Mouse (Mus musculus): ENCODE measurements around the gene Cpsf3. TPM values are rescaled to one million over a fixed set of nuclear protein-coding genes. Genes with fewer than 3 reads are reported as not detected.

Gene Cpsf3
- polyA plus RNA-seq, 1 experiment from 2014 or later: 105 TPM

GRCm38 (mm10) chr12:21322296-21322695, 37.1 kb downstream of the Cpsf3 start:
- Histone ChIP-seq H3K4me3 (ENCODE audit: low read depth, low read length) (no peak overlapping the region), H3K4me1 (ENCODE audit: control insufficient read depth, insufficient read depth, low read length) (no peaks in the 10 kb centered on the region), H3K36me3 (ENCODE audit: control insufficient read depth, insufficient read depth, low read length) (peaks cover 31% of the 10 kb centered on the region), H3K4me2 (replicated peaks; ENCODE audit: low read depth, low read length) (no peak overlapping the region), H3K27me3 (ENCODE audit: control insufficient read depth, insufficient read depth, low read length) (no peaks in the 10 kb centered on the region), H3K9me3 (ENCODE audit: control insufficient read depth, low read depth, low read length) (no peaks in the 10 kb centered on the region), H3K9ac (replicated peaks; ENCODE audit: low read depth, low read length) (no peak overlapping the region), H3K27ac (ENCODE audit: low read length) (no peak overlapping the region)
- WGBS: 82% methylated on average over 4 of the region's 4 CpGs
- ATAC-seq (ENCODE audit: insufficient number of reproducible peaks, insufficient read depth, low FRiP score, low read depth): no peak

- H3K27me3 ChIP-seq (ENCODE audit: control insufficient read depth, insufficient read depth, low read length): no peaks in the 10 kb centered on the region
- H3K27ac ChIP-seq (ENCODE audit: low read length): no peak overlapping the region
- no peaks in the 10 kb centered on the region for H3K9me3 ChIP-seq (ENCODE audit: control insufficient read depth, low read depth, low read length)
- no peak overlapping the region for H3K9ac ChIP-seq (replicated peaks; ENCODE audit: low read depth, low read length)
- H3K36me3 ChIP-seq (ENCODE audit: control insufficient read depth, insufficient read depth, low read length): peaks cover 35% of the 10 kb centered on the region
- ATAC-seq (ENCODE audit: insufficient number of reproducible peaks, insufficient read depth, low FRiP score, low read depth): no peak
- WGBS: 90% methylated on average over 9 of the region's 9 CpGs
- no peak overlapping the region for H3K4me3 ChIP-seq (ENCODE audit: low read depth, low read length)
- H3K4me2 ChIP-seq (replicated peaks; ENCODE audit: low read depth, low read length): no peak overlapping the region
- no peaks in the 10 kb centered on the region for H3K4me1 ChIP-seq (ENCODE audit: control insufficient read depth, insufficient read depth, low read length)
Measured at GRCm38 (mm10) chr12:21322856-21323255, 37.7 kb downstream of the Cpsf3 start.

GRCm38 (mm10) chr12:21324101-21324500, 38.9 kb downstream of the Cpsf3 start:
- 76% methylated on average over 5 of the region's 5 CpGs for WGBS
- no peak overlapping the region for H3K9ac ChIP-seq (replicated peaks; ENCODE audit: low read depth, low read length)
- H3K4me3 ChIP-seq (ENCODE audit: low read depth, low read length): no peak overlapping the region
- no peaks in the 10 kb centered on the region for H3K27me3 ChIP-seq (ENCODE audit: control insufficient read depth, insufficient read depth, low read length)
- no peak for ATAC-seq (ENCODE audit: insufficient number of reproducible peaks, insufficient read depth, low FRiP score, low read depth)
- no peak overlapping the region for H3K27ac ChIP-seq (ENCODE audit: low read length)
- H3K4me1 ChIP-seq (ENCODE audit: control insufficient read depth, insufficient read depth, low read length): no peaks in the 10 kb centered on the region
- H3K9me3 ChIP-seq (ENCODE audit: control insufficient read depth, low read depth, low read length): no peaks in the 10 kb centered on the region
- H3K4me2 ChIP-seq (replicated peaks; ENCODE audit: low read depth, low read length): no peak overlapping the region
- H3K36me3 ChIP-seq (ENCODE audit: control insufficient read depth, insufficient read depth, low read length): peaks cover 40% of the 10 kb centered on the region

- Histone ChIP-seq H3K27ac (ENCODE audit: low read length) (no peak overlapping the region), H3K4me2 (replicated peaks; ENCODE audit: low read depth, low read length) (no peak overlapping the region), H3K4me1 (ENCODE audit: control insufficient read depth, insufficient read depth, low read length) (no peaks in the 10 kb centered on the region), H3K9me3 (ENCODE audit: control insufficient read depth, low read depth, low read length) (no peaks in the 10 kb centered on the region), H3K9ac (replicated peaks; ENCODE audit: low read depth, low read length) (no peak overlapping the region), H3K36me3 (ENCODE audit: control insufficient read depth, insufficient read depth, low read length) (peaks cover 52% of the 10 kb centered on the region), H3K4me3 (ENCODE audit: low read depth, low read length) (no peak overlapping the region), H3K27me3 (ENCODE audit: control insufficient read depth, insufficient read depth, low read length) (no peaks in the 10 kb centered on the region)
- ATAC-seq (ENCODE audit: insufficient number of reproducible peaks, insufficient read depth, low FRiP score, low read depth): no peak
- 93% methylated on average over 8 of the region's 8 CpGs for WGBS
Measured at GRCm38 (mm10) chr12:21325266-21325665, 40.1 kb downstream of the Cpsf3 start.

GRCm38 (mm10) chr12:21326325-21326724, 41.1 kb downstream of the Cpsf3 start:
- Histone ChIP-seq H3K9ac (replicated peaks; ENCODE audit: low read depth, low read length) (no peak overlapping the region), H3K4me2 (replicated peaks; ENCODE audit: low read depth, low read length) (no peak overlapping the region), H3K4me3 (ENCODE audit: low read depth, low read length) (no peak overlapping the region), H3K36me3 (ENCODE audit: control insufficient read depth, insufficient read depth, low read length) (peaks cover 59% of the 10 kb centered on the region), H3K9me3 (ENCODE audit: control insufficient read depth, low read depth, low read length) (no peaks in the 10 kb centered on the region), H3K4me1 (ENCODE audit: control insufficient read depth, insufficient read depth, low read length) (no peaks in the 10 kb centered on the region), H3K27me3 (ENCODE audit: control insufficient read depth, insufficient read depth, low read length) (no peaks in the 10 kb centered on the region), H3K27ac (ENCODE audit: low read length) (no peak overlapping the region)
- WGBS: 95% methylated on average over 3 of the region's 3 CpGs
- no peak for ATAC-seq (ENCODE audit: insufficient number of reproducible peaks, insufficient read depth, low FRiP score, low read depth)

GRCm38 (mm10) chr12:21329661-21330400, 44.6 kb downstream of the Cpsf3 start:
- ATAC-seq (ENCODE audit: insufficient number of reproducible peaks, insufficient read depth, low FRiP score, low read depth): no peak
- H3K27ac ChIP-seq (ENCODE audit: low read length): no peak overlapping the region
- no peak overlapping the region for H3K4me2 ChIP-seq (replicated peaks; ENCODE audit: low read depth, low read length)
- H3K36me3 ChIP-seq (ENCODE audit: control insufficient read depth, insufficient read depth, low read length): peaks cover 57% of the 10 kb centered on the region
- H3K9ac ChIP-seq (replicated peaks; ENCODE audit: low read depth, low read length): no peak overlapping the region
- H3K4me1 ChIP-seq (ENCODE audit: control insufficient read depth, insufficient read depth, low read length): no peaks in the 10 kb centered on the region
- H3K9me3 ChIP-seq (ENCODE audit: control insufficient read depth, low read depth, low read length): no peaks in the 10 kb centered on the region
- 81% methylated on average over 9 of the region's 9 CpGs for whole genome bisulfite sequencing
- no peak overlapping the region for H3K4me3 ChIP-seq (ENCODE audit: low read depth, low read length)
- no peaks in the 10 kb centered on the region for H3K27me3 ChIP-seq (ENCODE audit: control insufficient read depth, insufficient read depth, low read length)

GRCm38 (mm10) chr12:21330961-21331576, 45.9 kb downstream of the Cpsf3 start:
- H3K9me3 ChIP-seq (ENCODE audit: control insufficient read depth, low read depth, low read length): no peaks in the 10 kb centered on the region
- H3K9ac ChIP-seq (replicated peaks; ENCODE audit: low read depth, low read length): no peak overlapping the region
- H3K27me3 ChIP-seq (ENCODE audit: control insufficient read depth, insufficient read depth, low read length): no peaks in the 10 kb centered on the region
- H3K4me2 ChIP-seq (replicated peaks; ENCODE audit: low read depth, low read length): no peak overlapping the region
- ATAC-seq (ENCODE audit: insufficient number of reproducible peaks, insufficient read depth, low FRiP score, low read depth): no peak
- no peak overlapping the region for H3K4me3 ChIP-seq (ENCODE audit: low read depth, low read length)
- H3K27ac ChIP-seq (ENCODE audit: low read length): no peak overlapping the region
- H3K36me3 ChIP-seq (ENCODE audit: control insufficient read depth, insufficient read depth, low read length): peaks cover 51% of the 10 kb centered on the region
- WGBS: 90% methylated on average over 10 of the region's 10 CpGs
- H3K4me1 ChIP-seq (ENCODE audit: control insufficient read depth, insufficient read depth, low read length): no peaks in the 10 kb centered on the region

- no peak for ATAC-seq (ENCODE audit: insufficient number of reproducible peaks, insufficient read depth, low FRiP score, low read depth)
- 83% methylated on average over 6 of the region's 6 CpGs for WGBS
- Histone ChIP-seq H3K9ac (replicated peaks; ENCODE audit: low read depth, low read length) (no peak overlapping the region), H3K4me2 (replicated peaks; ENCODE audit: low read depth, low read length) (no peak overlapping the region), H3K9me3 (ENCODE audit: control insufficient read depth, low read depth, low read length) (no peaks in the 10 kb centered on the region), H3K36me3 (ENCODE audit: control insufficient read depth, insufficient read depth, low read length) (peaks cover 51% of the 10 kb centered on the region), H3K27ac (ENCODE audit: low read length) (no peak overlapping the region), H3K4me3 (ENCODE audit: low read depth, low read length) (no peak overlapping the region), H3K27me3 (ENCODE audit: control insufficient read depth, insufficient read depth, low read length) (no peaks in the 10 kb centered on the region), H3K4me1 (ENCODE audit: control insufficient read depth, insufficient read depth, low read length) (no peaks in the 10 kb centered on the region)
Measured at GRCm38 (mm10) chr12:21331711-21332110, 46.5 kb downstream of the Cpsf3 start.

Measured in stomach, embryonic 14.5 days (tissue).